9 mouse cellular contexts compared by ENCODE assay signal in genomic region chr4:145051209-145051969, GRCm38 (mm10).
DNase-seq lines count a peak whose midpoint lies in the region; ATAC-seq lines count a peak whose summit lies in the region.
"Had no signal": no experiment of that assay in that cellular context is flagged by ENCODE, and none has a peak within 500 bp of the region (broad histone marks: within the 10 kb centered on the region; RNA-seq: fewer than 3 reads in every experiment).

No protein-coding gene starts in this region.

- H3K27ac ChIP-seq in heart, embryonic 13.5 days (replicated peaks): peak overlapping the region; percentile 62
- H3K27ac ChIP-seq in heart, embryonic 12.5 days (ENCODE audit: poor library complexity, severe bottlenecking): no peak overlapping the region
- peak overlapping the region; percentile 45; the same call in 1 of the 2 replicates for H3K27ac ChIP-seq in liver, embryonic 13.5 days
- H3K27ac ChIP-seq in liver, embryonic 11.5 days (ENCODE audit: low read depth, low read length): no peak overlapping the region
- peak overlapping the region; percentile 76 for H3K27ac ChIP-seq in embryonic facial prominence, embryonic 12.5 days
- peak overlapping the region; percentile 75 for H3K27ac ChIP-seq in limb, embryonic 11.5 days (replicated peaks; ENCODE audit: low read depth, low read length)
- H3K27ac ChIP-seq: midbrain, embryonic 15.5 days had no signal

- no peak overlapping the region for H3K4me3 ChIP-seq in heart, embryonic 13.5 days
- no peak overlapping the region for H3K4me3 ChIP-seq in heart, embryonic 12.5 days
- H3K4me3 ChIP-seq in liver, embryonic 13.5 days (replicated peaks): no peak overlapping the region
- no peak overlapping the region for H3K4me3 ChIP-seq in liver, embryonic 11.5 days (ENCODE audit: low read depth, low read length)
- H3K4me3 ChIP-seq in embryonic facial prominence, embryonic 12.5 days: no peak overlapping the region
- no peak overlapping the region for H3K4me3 ChIP-seq in limb, embryonic 11.5 days (ENCODE audit: low read depth, low read length)
- H3K4me3 ChIP-seq: midbrain, embryonic 15.5 days had no signal

- 71% methylated on average over 4 of the region's 4 CpGs for WGBS in heart, embryonic 13.5 days
- WGBS in heart, embryonic 12.5 days: 68% methylated on average over 4 of the region's 4 CpGs
- 78% methylated on average over 4 of the region's 4 CpGs for WGBS in liver, embryonic 13.5 days (ENCODE audit: insufficient replicate concordance)
- 82% methylated on average over 4 of the region's 4 CpGs for WGBS in liver, embryonic 11.5 days
- WGBS in embryonic facial prominence, embryonic 12.5 days: 32% methylated on average over 4 of the region's 4 CpGs
- 33% methylated on average over 4 of the region's 4 CpGs for WGBS in limb, embryonic 11.5 days

- no peak overlapping the region for H3K4me2 ChIP-seq in heart, embryonic 13.5 days
- no peak overlapping the region for H3K4me2 ChIP-seq in heart, embryonic 12.5 days
- no peak overlapping the region for H3K4me2 ChIP-seq in liver, embryonic 13.5 days
- no peak overlapping the region for H3K4me2 ChIP-seq in liver, embryonic 11.5 days
- no peak overlapping the region for H3K4me2 ChIP-seq in embryonic facial prominence, embryonic 12.5 days (replicated peaks)
- 0 out of 2 replicates have a peak overlapping the region, but pooled peaks have one; percentile 7 for H3K4me2 ChIP-seq in limb, embryonic 11.5 days (ENCODE audit: low read depth, severe bottlenecking)
- H3K4me2 ChIP-seq: midbrain, embryonic 15.5 days had no signal

- H3K9ac ChIP-seq in heart, embryonic 13.5 days: no peak overlapping the region
- H3K9ac ChIP-seq in heart, embryonic 12.5 days: no peak overlapping the region
- H3K9ac ChIP-seq in liver, embryonic 13.5 days: no peak overlapping the region
- H3K9ac ChIP-seq in liver, embryonic 11.5 days (ENCODE audit: low read depth, low read length): no peak overlapping the region
- no peak overlapping the region for H3K9ac ChIP-seq in embryonic facial prominence, embryonic 12.5 days
- no peak overlapping the region for H3K9ac ChIP-seq in limb, embryonic 11.5 days (ENCODE audit: low read length)
- H3K9ac ChIP-seq: midbrain, embryonic 15.5 days had no signal

- ATAC-seq in heart, embryonic 13.5 days (ENCODE audit: extremely low read depth, insufficient number of reproducible peaks, low FRiP score, low TSS enrichment): no peak
- no peak for ATAC-seq in heart, embryonic 12.5 days (ENCODE audit: insufficient number of reproducible peaks, low FRiP score)
- no peak for ATAC-seq in liver, embryonic 13.5 days (ENCODE audit: low read depth)
- no peak for ATAC-seq in liver, embryonic 11.5 days (replicated peaks; ENCODE audit: low FRiP score)
- ATAC-seq in embryonic facial prominence, embryonic 12.5 days (ENCODE audit: insufficient number of reproducible peaks, insufficient read depth, low FRiP score, low TSS enrichment): peak; percentile 62; the same call in 1 of the 2 replicates
- ATAC-seq in limb, embryonic 11.5 days (ENCODE audit: insufficient number of reproducible peaks, low FRiP score, low TSS enrichment, low read depth): peak; percentile 83

- no peak for DNase-seq in liver, embryonic 13.5 days
- no peak for DNase-seq in liver, embryonic 11.5 days (ENCODE audit: low spot score)
- peak; percentile 53 for DNase-seq in limb, embryonic 11.5 days (ENCODE audit: low spot score)
- DNase-seq in frontal cortex, postnatal 14 days (ENCODE audit: low spot score in 2 of 2): no peak
- no peak for DNase-seq in spleen, adult 12 weeks (ENCODE audit: low spot score)

- H3K4me1 ChIP-seq in heart, embryonic 13.5 days: peaks cover 49% of the 10 kb centered on the region
- peaks cover 43% of the 10 kb centered on the region for H3K4me1 ChIP-seq in heart, embryonic 12.5 days (replicated peaks)
- H3K4me1 ChIP-seq in liver, embryonic 13.5 days (replicated peaks): peaks cover 26% of the 10 kb centered on the region
- peaks cover 12% of the 10 kb centered on the region for H3K4me1 ChIP-seq in liver, embryonic 11.5 days (replicated peaks; ENCODE audit: control insufficient read depth, insufficient read depth, low read length)
- peaks cover 30% of the 10 kb centered on the region for H3K4me1 ChIP-seq in embryonic facial prominence, embryonic 12.5 days
- H3K4me1 ChIP-seq in limb, embryonic 11.5 days (ENCODE audit: control insufficient read depth, insufficient read depth, low read length): peaks cover 15% of the 10 kb centered on the region
- H3K4me1 ChIP-seq: midbrain, embryonic 15.5 days had no signal

- peaks cover 67% of the 10 kb centered on the region for H3K36me3 ChIP-seq in heart, embryonic 13.5 days
- H3K36me3 ChIP-seq in heart, embryonic 12.5 days: peaks cover 44% of the 10 kb centered on the region
- H3K36me3 ChIP-seq in liver, embryonic 13.5 days: peaks cover 48% of the 10 kb centered on the region
- H3K36me3 ChIP-seq in liver, embryonic 11.5 days (ENCODE audit: control insufficient read depth, insufficient read depth, low read length): 0 out of 2 replicates have a peak, but pooled peaks cover 5% of the 10 kb centered on the region
- peaks cover 24% of the 10 kb centered on the region for H3K36me3 ChIP-seq in embryonic facial prominence, embryonic 12.5 days
- H3K36me3 ChIP-seq in limb, embryonic 11.5 days (ENCODE audit: control insufficient read depth, insufficient read depth, low read length): peaks cover 3% of the 10 kb centered on the region; the same call in 1 of the 2 replicates

- no peaks in the 10 kb centered on the region for H3K9me3 ChIP-seq in heart, embryonic 13.5 days
- no peaks in the 10 kb centered on the region for H3K9me3 ChIP-seq in heart, embryonic 12.5 days (replicated peaks)
- no peaks in the 10 kb centered on the region for H3K9me3 ChIP-seq in liver, embryonic 13.5 days (replicated peaks)
- H3K9me3 ChIP-seq in liver, embryonic 11.5 days (ENCODE audit: control insufficient read depth, low read length): no peaks in the 10 kb centered on the region
- no peaks in the 10 kb centered on the region for H3K9me3 ChIP-seq in embryonic facial prominence, embryonic 12.5 days
- H3K9me3 ChIP-seq in limb, embryonic 11.5 days (ENCODE audit: control insufficient read depth, low read length): no peaks in the 10 kb centered on the region
- H3K9me3 ChIP-seq: midbrain, embryonic 15.5 days had no signal

- H3K27me3 ChIP-seq in heart, embryonic 13.5 days (replicated peaks): no peaks in the 10 kb centered on the region
- no peaks in the 10 kb centered on the region for H3K27me3 ChIP-seq in heart, embryonic 12.5 days (replicated peaks)
- no peaks in the 10 kb centered on the region for H3K27me3 ChIP-seq in liver, embryonic 13.5 days
- no peaks in the 10 kb centered on the region for H3K27me3 ChIP-seq in liver, embryonic 11.5 days (replicated peaks; ENCODE audit: control insufficient read depth, insufficient read depth, low read length)
- no peaks in the 10 kb centered on the region for H3K27me3 ChIP-seq in embryonic facial prominence, embryonic 12.5 days
- no peaks in the 10 kb centered on the region for H3K27me3 ChIP-seq in limb, embryonic 11.5 days (ENCODE audit: control insufficient read depth, insufficient read depth, low read length)
- H3K27me3 ChIP-seq: midbrain, embryonic 15.5 days had no signal

Comparison
In these comparisons a context has a peak if more than half of its experiments do, and no peak if none do; other contexts are left out.
1. H3K27ac ChIP-seq: peak in heart, embryonic 13.5 days (single experiment), liver, embryonic 13.5 days (single experiment), embryonic facial prominence, embryonic 12.5 days (single experiment) and limb, embryonic 11.5 days (single experiment); none in heart, embryonic 12.5 days (single experiment) and liver, embryonic 11.5 days (single experiment).
2. ATAC-seq: peak in embryonic facial prominence, embryonic 12.5 days (single experiment) and limb, embryonic 11.5 days (single experiment); none in heart, embryonic 13.5 days (single experiment), heart, embryonic 12.5 days (single experiment), liver, embryonic 13.5 days (single experiment) and liver, embryonic 11.5 days (single experiment).